Mouse (Mus musculus) lung, postnatal 4 days (tissue): ENCODE measurements around the gene Bcl2.

Experiments used
- DNase-seq, 2 experiments: peaks; one replicate each; pipeline ENCODE4 v3.0.0; 2021

Gene Bcl2

DNA sequence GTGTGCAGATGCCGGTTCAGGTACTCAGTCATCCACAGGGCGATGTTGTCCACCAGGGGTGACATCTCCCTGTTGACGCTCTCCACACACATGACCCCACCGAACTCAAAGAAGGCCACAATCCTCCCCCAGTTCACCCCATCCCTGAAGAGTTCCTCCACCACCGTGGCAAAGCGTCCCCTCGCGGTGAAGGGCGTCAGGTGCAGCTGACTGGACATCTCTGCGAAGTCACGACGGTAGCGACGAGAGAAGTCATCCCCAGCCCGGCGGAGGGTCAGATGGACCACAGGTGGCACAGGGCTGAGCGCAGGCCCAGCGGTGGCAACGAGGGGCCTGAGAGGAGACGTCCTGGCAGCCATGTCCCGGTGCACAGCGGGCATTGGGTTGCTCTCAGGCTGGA is 1.7 kb downstream of the Bcl2 start:
- DNase-seq, result peak; percentile 61 to 78

DNA sequence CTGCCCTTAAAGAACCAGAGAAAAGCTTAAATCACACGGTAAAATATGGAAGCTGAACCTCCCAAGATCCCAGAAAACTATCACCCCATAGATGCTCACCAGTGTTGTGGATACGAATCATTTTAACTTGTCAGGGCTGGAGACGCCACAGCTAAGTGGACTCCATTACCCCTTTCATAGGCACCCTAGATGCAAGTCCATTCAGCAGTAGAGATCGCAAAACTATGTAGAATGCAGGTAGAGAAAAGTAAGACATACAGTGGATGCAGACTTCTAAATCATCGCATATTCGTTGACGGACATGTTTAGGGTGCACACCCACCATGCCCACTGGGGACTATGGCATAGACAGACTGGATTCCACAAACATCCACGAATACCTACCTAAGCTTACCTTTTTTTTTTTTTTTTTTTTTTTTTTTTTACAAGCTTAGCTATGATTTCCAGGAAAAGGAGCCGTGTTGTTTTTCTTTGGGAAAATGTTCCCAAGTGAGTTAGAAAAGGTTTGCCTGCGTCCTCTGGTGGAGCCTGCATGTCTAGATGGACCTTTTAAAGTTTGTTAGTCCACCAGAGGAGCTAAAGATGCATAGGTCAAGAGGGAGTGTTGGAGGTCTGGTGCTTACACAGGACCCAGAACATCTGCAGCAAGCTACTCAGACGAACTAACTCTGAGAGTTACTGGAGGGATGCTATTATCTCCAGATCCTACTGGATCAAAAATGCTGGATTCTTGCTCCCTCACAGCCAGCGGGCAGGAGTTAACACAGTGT is 2.5 kb downstream of the Bcl2 start:
- no peak for DNase-seq

DNA sequence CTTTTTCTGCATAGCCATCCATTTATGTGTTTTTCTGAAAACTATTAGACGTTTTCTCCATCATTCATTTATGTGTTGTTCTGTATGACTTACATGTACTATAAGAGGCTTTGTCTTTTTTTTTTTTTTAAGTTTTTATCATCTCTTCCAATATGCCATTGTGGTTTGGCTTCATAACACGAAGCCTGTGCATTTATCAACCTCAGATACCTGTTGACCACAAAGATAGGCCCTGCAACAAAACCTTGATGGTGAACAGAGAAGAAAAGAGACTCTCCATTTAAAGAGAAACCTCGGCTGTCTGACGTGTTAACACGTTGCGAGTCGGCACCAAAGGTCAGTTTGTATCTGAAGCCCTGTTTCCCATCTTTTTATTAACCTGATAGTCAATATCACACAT is 3.9 kb downstream of the Bcl2 start:
- DNase-seq, result no peak

DNA sequence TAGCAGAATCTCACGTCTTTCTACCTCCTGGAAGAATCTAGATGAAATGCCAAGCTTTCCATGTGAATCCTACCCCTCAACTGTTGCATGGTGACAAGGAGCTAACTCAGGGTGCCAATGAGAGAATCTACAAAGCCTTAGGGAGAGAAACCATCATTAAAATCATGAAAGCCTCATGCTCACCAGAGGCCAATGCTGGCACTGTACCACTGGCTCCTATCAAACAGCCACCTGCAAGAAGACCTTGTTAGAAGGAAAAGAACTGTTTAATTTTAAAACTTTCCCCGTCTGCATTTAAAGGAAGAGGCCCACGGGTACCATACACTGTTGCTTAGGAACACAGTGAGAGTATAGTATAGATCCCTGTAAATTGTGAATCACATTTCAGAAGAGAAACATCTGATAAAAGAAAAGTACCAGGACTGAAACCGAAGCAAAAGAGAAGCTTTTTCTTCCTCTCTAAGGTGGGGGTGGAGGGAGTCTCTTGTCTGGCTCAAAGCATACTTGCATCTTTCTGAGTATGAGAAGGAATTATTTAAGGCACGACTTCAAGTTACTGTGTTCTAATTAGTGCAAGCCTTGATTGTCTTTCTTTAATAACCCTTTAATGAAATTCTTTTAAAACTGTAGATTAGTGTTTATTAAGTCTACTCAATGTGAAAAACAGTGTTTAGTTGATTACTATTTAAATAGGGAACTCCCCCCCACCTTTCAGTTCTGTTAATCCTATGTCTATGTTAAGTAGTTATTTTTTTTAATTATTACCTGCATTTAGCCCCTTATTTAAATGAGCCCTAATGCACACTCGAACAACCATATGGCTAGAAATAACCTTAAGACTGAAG is 6.8 kb downstream of the Bcl2 start:
- DNase-seq, result no peak

DNA sequence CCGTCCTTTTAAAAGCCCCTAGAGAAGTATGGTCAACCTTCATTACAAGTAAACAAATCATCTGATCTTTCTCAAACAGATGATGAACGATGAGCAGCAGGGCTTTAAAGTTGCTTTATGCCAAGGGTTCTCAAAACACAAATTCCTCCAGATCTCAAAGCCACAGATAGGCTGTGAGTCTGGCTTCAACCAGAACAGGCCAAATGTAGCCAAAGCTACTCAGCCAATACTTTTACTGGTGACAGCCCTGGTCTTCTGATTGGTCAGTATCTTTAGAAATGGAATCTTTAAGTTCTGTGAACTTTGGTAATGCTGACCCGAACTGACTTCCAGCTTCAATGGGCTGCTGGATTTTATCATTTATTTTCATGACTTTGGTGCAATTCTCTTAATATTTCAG is 10.9 kb downstream of the Bcl2 start:
- no peak for DNase-seq

DNA sequence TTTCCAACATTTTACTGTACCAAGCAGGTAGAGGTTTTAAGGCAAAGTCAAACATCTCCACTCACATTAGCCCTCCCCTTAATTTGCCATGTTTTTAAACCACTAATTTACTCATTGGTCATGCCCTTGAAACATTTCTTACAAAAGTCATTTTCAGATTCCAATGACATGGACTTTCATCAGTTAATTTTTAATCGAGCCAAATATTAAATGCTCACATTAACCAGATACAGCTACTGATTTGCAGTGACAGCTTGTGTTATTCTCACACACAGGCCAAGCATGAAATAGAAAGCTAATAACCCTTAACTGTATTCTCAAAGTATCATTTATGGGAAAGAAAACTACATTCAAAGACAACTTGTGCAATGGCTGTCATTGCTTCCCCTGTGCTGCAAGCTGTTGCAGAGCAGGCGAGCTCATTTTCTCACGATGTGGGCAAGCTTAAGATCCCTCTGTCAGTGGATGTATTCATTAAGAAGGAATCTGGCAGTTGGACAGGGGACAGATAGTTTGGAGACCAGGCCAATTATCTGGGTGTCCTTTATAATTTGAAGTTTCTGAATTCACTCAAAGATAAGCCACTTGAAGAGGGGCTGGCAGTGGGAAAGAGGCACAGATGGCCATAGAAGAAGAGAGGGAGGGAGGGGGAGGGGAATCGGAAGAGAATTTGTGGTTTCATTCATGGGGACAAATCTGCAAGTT is 11.5 kb downstream of the Bcl2 start:
- peak in 1 of 2 experiments; percentile 32 for DNase-seq

DNA sequence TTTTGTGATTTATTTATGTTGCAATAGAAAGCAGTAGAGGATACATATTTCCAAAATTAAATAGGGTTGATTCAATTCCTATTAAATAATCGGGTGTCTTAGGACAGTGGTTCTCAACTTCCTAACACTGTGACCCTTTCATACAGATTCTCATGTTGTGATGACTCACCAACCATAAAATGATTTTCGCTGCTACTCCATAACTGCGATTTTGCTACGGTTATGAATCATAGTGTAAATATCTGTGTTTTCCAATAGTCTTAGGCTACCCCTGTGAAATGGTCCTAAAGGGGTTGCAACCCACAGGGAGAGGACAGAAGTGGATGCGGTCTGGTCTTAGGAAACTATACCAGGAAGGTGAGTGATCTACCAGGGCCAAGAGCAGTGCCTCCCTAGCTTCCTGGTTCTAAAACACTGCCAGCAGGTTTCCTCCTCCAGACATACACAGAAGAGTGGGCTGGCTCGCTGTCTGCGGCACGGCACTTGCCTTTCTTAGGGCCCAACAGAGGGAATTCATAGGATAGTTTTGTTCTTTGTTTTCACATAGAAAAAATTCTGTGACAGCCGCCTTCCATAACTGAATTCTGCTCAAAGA is 13.5 kb downstream of the Bcl2 start:
- DNase-seq, result no peak

DNA sequence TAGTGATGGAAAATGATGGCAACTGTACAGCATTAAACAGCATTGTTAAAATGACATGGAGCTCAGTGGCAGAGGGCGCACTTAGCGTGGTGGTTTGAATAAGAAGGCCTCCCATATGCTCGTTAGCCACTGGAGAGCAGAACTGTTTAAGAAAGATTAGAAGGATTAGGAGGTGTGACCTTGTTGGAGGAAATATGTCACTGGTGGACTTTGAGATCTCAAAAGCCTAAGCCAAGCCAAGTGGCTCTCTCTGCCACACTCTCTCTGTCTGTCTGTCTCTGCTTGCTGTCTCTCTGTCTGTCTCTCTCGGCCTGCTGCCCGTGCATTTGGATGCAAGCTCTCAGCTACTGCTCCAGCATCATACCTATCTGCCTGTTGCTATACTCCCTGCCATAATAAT is 17.6 kb downstream of the Bcl2 start:
- no peak for DNase-seq

DNA sequence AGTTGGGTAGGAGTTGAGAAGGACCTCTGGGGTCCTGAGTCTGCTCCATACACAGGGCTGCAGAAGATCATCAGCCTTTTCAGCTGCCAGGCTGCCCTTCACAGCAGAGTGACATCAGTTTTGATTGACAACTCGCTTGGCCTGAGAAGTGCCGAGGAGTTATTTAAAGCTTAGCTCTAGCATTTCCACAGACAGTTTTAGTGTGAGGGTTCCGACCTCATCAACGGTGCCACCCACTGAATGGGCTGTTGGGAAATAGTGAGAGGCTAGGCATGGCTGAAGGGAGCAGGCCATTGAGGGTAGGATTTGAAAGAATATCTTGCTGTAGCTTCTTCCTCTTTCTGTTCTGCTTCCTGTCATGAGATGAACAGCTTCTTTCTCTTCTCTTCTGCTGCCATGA is 18.4 kb downstream of the Bcl2 start:
- DNase-seq, result no peak

DNA sequence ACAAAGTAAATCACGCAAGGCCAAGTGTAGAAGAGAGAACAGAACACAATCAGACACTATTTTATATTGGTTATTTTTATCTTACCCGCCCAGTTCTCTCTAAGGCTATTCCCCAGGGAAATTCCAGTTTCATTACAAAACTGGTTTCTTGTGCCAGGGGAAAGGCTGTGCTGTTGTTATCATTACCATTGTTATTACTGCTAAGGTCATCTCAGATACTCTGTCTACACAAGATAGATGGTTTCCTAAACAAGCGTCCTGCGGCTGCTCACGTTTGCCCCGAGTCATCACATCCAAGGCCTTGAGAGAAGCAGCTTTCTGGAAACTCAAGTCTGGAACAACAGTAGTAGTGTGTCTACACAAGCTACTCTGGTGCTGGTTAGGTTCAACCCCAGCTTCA is 19.8 kb downstream of the Bcl2 start:
- DNase-seq, result peak in 1 of 2 experiments; percentile 33

DNA sequence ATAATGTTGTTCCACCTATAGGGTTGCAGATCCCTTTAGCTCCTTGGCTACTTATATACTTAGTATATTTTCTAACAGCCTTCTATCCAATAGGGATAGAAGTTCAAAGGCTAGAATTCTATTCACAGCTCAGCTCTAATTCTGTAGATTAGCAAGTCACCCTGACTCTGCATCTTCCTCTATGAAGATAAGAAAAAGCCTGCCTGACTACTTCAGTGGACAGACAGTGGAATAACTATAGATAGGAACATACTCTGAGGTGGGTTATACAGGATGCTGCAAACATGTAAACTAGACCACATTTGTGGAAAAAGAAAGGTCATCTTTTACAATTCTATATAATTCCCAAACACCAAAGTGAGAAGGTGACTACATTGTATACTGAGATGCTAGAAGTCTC is 21.5 kb downstream of the Bcl2 start:
- DNase-seq, result no peak

DNA sequence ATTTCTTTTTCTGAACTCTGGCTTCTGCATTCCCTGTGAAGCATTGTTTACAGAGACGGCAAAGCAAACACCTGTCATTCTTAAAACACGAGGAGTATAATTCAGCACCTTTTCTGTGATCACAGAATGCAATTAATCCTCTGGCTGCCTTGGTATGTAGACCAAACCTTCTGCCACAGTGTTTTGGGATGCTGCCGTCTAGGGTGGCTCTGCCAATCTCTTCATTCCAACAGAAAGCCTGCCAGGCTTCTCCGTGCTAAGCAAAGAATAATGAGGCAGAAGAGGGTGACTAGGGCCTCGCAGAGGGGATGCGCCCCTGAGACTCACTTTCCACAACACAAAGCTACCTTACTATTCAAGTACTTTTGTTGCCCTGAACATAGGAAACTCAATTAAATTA is 23.2 kb downstream of the Bcl2 start:
- DNase-seq, result no peak

DNA sequence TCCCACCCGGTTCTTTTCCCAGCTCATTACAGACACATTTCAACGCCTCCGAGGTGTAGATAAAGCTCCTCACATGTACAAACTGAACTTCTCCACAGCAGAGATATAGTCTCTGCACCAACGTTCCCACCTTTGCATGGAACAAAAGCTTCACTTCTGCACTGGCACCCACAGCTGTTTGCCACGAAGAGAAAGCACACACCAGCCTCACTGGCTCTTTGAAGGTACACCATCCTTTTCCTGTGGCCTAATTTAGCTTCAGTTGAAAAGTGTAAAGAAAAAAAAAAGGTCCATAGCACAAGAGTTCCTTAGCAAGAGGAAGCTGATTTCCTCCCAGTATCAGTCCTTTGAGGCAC is 25.9 kb downstream of the Bcl2 start:
- no peak for DNase-seq

DNA sequence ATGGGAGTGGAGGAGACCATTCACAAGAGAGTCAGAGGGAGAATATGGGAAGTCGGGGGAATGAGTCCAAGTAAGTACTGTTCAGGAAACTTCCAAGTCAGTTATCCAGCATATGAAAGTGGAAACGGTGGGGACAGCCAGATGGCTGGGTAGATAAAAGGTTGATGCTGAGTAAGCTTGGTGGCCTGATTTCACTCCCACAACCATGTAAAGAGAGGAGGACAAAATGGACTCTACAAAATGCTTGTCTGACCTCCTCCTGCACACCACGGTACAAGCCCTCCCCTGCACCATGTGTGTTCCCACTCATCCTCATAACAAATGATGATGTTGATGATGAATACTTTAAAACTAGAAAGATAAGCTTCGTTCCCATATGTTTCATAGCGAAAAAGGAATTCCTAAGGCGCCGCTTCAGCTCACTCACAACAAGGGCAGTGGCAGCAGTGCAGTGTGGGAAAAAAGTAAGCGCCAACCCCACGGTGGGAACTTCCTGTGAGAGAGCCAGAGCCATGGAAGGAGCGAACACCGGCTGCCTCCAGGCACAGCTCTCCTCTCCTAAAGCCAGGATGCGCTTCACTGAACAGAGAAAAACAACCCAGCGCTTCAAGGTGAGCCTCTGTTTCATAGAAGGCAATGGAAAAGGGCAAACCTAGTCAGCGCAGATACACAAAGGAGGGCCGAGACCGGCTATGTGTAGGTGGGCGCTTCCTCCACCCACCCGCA is 26.5 kb downstream of the Bcl2 start:
- no peak for DNase-seq

DNA sequence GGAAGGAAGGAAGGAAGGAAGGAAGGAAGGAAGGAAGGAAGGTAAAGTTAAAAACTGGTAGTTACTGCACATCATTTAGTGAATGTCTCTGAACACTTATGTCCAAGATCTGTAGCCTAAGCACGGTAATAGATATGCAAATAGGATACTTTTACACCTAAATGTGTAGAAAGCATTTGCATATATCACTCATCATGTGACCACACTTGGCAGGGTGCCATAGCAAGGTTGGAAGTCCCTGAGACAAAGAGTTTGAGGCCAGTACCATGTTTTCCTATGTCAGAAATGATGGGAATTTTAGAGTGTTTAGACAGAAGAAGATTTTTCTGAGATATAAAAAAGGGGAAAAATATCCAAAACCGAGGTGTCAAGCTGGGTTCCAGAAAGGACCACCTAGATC is 28.4 kb downstream of the Bcl2 start:
- no peak for DNase-seq

DNA sequence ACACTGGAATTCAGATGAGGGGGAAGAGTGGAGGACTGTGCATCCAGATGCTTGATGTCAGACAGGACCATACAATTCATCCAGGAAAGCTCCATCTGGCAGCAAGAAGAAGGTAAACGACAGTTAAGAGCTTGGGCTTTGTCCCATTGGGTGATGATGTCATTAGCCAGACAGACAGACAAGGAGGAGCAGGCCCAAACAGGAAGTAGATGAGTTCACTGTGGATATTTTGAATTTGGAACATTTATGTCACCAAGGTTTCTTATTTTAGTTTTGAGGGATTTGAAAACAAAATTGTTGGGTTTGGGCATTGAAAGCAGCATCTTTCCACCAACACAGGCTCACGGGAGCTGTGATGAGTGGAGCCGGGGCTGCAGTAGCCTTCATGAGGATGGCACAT is 29.5 kb downstream of the Bcl2 start:
- DNase-seq, result no peak

DNA sequence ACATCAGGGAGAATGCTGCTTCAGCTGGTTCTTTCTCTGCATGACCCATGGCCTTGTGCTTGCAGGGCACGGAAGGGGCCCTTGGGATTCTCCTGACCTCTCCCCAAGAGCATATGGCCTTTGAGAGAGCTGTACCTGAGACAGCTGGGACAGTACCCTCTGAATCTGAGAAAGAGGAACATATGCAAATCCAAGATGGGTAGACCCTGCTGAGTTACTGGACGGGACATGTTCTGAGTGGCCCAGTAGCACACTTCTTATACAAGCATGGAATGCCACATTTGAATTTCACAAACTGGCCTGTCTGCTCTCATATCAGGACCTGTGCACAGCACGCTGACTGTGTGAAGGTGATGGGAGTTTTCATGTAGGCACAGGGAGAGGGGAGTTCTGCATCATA is 31.2 kb downstream of the Bcl2 start:
- no peak for DNase-seq

DNA sequence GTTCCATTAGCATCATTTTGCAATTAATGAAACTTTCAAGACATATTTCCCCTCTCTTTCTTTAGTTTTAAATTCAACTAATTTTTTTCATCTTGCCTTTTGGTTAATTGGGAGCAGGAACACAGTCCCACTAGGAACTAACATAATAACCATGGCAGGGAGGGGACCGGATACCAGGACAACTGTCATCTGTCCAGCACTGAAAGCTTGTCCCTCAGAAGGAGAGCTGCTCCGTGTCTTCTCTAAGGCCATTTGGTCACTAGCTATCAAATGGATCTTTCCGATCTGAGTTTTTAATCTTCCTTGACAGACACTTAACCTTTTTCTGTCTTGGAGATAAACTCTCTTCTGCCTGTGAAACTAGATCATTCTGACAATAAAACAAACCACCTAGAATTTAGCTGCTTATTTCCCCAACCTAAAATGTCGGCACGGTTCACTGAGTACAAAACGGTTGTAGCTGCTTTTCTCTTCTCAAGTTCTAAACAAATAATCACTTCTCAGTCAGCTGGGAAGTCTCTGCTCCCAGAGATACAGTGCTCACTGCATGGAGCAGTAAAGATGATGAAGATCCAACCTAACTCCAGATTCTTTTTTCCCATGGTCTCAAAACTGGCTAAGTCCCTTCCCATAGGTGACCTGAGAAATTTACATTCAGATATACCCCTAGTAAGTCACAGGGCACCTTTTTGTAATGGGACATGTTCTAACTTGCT is 34.1 kb downstream of the Bcl2 start:
- no peak for DNase-seq

DNA sequence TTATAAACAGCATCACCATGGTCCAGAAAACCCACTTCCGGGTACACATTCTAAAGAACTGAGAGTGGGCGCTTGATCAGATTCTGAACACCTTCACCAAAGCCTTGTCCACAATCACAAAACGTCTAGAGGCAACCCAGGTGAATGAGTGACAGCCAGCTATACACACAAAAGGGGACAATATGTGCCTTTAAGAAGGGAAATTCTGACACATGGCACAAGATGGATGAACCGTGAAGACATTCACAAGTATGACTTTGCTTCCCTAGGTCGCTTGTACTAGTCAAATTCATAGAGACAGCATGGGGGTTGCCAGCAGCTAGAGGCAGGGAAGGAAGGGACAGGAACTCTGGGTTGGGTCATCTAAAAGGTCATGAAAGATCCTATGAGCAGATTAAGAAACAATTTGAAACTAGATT is 36.0 kb downstream of the Bcl2 start:
- no peak for DNase-seq

DNA sequence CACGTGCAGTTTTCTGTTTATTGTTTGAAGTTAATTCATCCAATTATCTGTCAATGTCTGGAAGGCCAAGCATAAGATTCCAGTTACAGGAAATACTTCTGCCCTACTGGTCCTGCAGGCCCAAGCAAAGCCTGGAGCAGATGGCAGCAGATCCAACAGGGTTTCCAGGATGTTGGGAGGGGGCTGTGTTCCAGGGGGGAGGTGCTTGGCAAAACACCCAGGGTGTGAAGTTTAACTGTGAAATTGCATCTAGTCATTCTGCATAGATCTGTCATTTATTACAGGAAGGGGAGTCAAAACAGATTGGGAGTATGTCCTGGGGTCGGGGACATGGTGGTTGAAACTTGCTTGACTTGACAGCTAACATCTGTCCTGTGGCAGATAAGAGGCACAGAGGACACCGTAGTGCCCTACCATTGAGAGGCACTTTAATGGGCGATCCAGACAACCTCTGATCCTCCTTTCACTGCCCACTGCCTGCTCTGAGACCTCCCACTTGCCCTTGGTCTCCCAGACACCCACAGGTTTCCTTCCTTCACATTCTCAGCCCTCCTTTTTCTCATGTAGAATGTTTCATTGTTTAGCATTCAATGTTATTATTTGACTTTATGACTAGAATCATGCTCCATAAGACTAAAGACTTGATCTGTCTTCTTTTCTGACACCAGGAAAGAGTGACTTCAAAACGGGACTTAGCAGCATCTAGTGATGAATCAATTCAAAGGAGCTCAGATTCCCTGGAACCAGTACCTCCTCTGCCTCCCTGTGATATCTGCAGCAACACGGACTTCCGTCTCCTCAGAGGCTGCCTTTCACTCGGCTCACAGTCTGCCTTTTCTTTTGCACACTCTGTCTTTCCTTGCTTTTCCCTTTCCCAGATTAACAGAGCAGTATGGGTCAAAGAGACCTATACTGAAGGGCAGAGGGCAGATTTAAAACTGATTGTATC is 47.7 kb downstream of the Bcl2 start:
- no peak for DNase-seq

DNA sequence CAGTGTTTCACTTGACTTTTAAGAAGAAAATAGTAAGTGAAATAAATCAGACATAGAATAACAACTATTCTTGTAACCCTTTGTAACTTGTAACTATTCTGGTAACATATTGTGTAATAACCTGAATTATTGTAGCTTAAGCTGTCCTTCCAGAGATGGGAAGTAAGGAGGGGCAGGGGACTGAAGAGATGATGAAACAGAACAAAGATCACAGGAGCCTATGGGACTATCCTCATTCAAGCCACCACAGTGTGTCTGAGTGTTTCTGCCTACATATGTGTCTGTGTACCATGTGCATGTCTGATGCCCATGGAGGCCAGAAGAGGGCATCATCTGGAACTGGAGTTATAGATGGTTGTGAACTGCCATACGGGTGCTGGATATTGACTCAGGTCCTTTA is 49.1 kb downstream of the Bcl2 start:
- no peak for DNase-seq
